Mouse (Mus musculus) ES-Bruce4 (cell line): ENCODE data around the gene Krtap5-1. TPM values are rescaled to one million over a fixed set of nuclear protein-coding genes. Genes with fewer than 3 reads are reported as not detected.

Experiments
- H3K27ac ChIP-seq: 2 replicates; pipeline ENCODE4 v1.5.1; 2012; ENCODE audit warnings: low read length, inconsistent platforms; ENCODE audit not compliant: insufficient read depth
- H3K27me3 ChIP-seq: 2 replicates; pipeline ENCODE4 v1.6.1; 2012; ENCODE audit warnings: mild to moderate bottlenecking, low read length, inconsistent platforms; ENCODE audit not compliant: control insufficient read depth, poor library complexity, insufficient read depth, severe bottlenecking
- H3K36me3 ChIP-seq: 2 replicates; pipeline ENCODE4 v1.6.1; 2012; ENCODE audit warnings: inconsistent platforms, mild to moderate bottlenecking, low read length, moderate library complexity; ENCODE audit not compliant: control insufficient read depth, poor library complexity, insufficient read depth, severe bottlenecking
- H3K4me1 ChIP-seq: one replicate; pipeline ENCODE4 v1.8.1; 2011; ENCODE audit warnings: low read length; ENCODE audit not compliant: control insufficient read depth, insufficient read depth
- H3K4me3 ChIP-seq: 2 replicates; pipeline ENCODE4 v1.5.1; 2011; ENCODE audit warnings: low read depth, mild to moderate bottlenecking, low read length
- H3K9ac ChIP-seq: 2 replicates; pipeline ENCODE4 v1.6.1; 2012; ENCODE audit warnings: low read depth, mild to moderate bottlenecking, inconsistent platforms; ENCODE audit not compliant: poor library complexity, severe bottlenecking
- H3K9me3 ChIP-seq: replicated peaks from 2 replicates; pipeline ENCODE4 v1.6.1; 2012; ENCODE audit warnings: mild to moderate bottlenecking, low read length, inconsistent platforms; ENCODE audit not compliant: control insufficient read depth, poor library complexity, insufficient read depth, severe bottlenecking
- CTCF ChIP-seq: IDR thresholded peaks from one replicate; pipeline ENCODE4 v1.8.1; 2011; ENCODE audit warnings: low read depth, low read length
- EP300 ChIP-seq: IDR thresholded peaks from 2 replicates; pipeline ENCODE4 v1.6.1; 2011; ENCODE audit warnings: low read depth, low read length; ENCODE audit not compliant: insufficient read depth
- POLR2A ChIP-seq: IDR thresholded peaks from one replicate; pipeline ENCODE4 v1.8.1; 2011; ENCODE audit warnings: low read length; ENCODE audit not compliant: insufficient read depth
- polyA plus RNA-seq: library from polyadenylated mRNA; stranded (reverse); fragments of >200 nt; gene quantifications from 2 replicates; pipeline ENCODE4 v1.2.4, GENCODE M21; 2011; ENCODE audit warnings: low read depth; ENCODE audit not compliant: missing spikeins, insufficient read depth, insufficient read length

The Krtap5-1 gene
- polyA plus RNA-seq, 1 experiment, result not detected

DNA sequence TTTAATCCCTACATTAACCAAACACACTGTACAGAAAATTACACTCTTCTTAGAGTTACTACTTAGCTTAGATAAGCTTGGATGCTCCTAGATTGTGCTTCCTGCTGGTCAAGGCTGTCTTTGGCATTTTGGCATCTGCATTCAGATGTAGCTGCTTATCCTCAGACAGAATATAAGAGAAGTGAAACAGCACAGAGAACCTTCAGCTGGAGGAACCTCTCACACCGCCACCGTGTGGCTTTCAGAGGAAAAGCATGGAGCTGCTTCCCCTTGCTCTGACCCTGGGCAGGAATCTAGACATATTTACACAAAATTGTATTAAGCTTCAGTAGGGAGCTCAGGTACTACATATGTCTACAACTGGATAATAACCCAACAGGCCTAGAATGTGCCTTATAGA lies 41.4 kb downstream of the Krtap5-1 start:
- no peak overlapping the region for H3K4me3 ChIP-seq
- no peaks in the 10 kb centered on the region for H3K9me3 ChIP-seq
- H3K9ac ChIP-seq, result no peak overlapping the region
- H3K36me3 ChIP-seq, result no peaks in the 10 kb centered on the region
- H3K4me1 ChIP-seq, result no peaks in the 10 kb centered on the region
- no peaks in the 10 kb centered on the region for H3K27me3 ChIP-seq
- no peak overlapping the region for H3K27ac ChIP-seq
- no peak for TF ChIP-seq POLR2A
- TF ChIP-seq CTCF, result peak; percentile 76

DNA sequence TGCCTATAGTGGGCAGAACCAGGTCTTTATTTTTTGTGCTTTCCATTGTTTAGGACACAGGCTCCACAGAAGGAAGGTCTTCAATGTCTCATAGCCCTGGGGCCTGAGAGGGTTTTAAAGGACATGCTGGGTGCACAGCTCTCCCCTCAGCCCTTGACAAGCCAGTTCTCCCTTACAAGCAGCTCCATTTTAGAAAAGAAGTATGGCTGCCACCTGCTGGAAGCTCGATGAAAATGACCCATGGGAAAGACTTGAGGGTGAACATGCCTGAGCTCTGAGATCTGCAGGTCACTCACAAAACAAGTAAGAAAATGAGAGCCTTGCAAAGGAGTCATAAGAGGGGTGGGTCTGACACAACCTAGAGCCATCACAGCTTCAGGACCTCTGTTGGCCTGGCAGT lies 47.1 kb downstream of the Krtap5-1 start:
- TF ChIP-seq CTCF (peak; percentile 49), EP300 (no peak)
- no peak overlapping the region for H3K9ac ChIP-seq
- no peaks in the 10 kb centered on the region for H3K9me3 ChIP-seq
- no peaks in the 10 kb centered on the region for H3K4me1 ChIP-seq
- no peak overlapping the region for H3K27ac ChIP-seq
- H3K4me3 ChIP-seq, result no peak overlapping the region
- no peaks in the 10 kb centered on the region for H3K27me3 ChIP-seq
- no peaks in the 10 kb centered on the region for H3K36me3 ChIP-seq

Other genes with a start within 250 kb of the Krtap5-1 start
- gene Mob2, start 236.1 kb downstream of the Krtap5-1 start, polyA plus RNA-seq, result 19.0 and 20.7 TPM in 2 replicates
- 2.0 and 2.3 TPM in 2 replicates for gene Dusp8, start 201.3 kb downstream of the Krtap5-1 start, polyA plus RNA-seq
- gene Gm45618, start 176.4 kb downstream of the Krtap5-1 start, polyA plus RNA-seq, result not detected in 2 replicates
- not detected in 2 replicates for gene Gm39115, start 161.1 kb downstream of the Krtap5-1 start, polyA plus RNA-seq
- gene Gm45337, start 152.5 kb downstream of the Krtap5-1 start, polyA plus RNA-seq, result not detected in 2 replicates
- not detected in 2 replicates for gene Gm29735, start 140.0 kb downstream of the Krtap5-1 start, polyA plus RNA-seq
- gene Gm4553, start 131.4 kb downstream of the Krtap5-1 start, polyA plus RNA-seq, result not detected in 2 replicates
- not detected in 2 replicates for gene Krtap5-2, start 121.1 kb downstream of the Krtap5-1 start, polyA plus RNA-seq
- not detected in 2 replicates for gene Gm10153, start 106.7 kb downstream of the Krtap5-1 start, polyA plus RNA-seq
- gene Krtap5-3, start 95.8 kb downstream of the Krtap5-1 start, polyA plus RNA-seq, result not detected in 2 replicates
- gene Gm7579, start 85.3 kb downstream of the Krtap5-1 start, polyA plus RNA-seq, result not detected in 2 replicates
- gene Krtap5-5, start 67.1 kb downstream of the Krtap5-1 start, polyA plus RNA-seq, result not detected in 2 replicates
- not detected in 2 replicates for gene Gm40460, start 56.0 kb downstream of the Krtap5-1 start, polyA plus RNA-seq
- not detected in 2 replicates for gene Gm2431, start 38.8 kb downstream of the Krtap5-1 start, polyA plus RNA-seq
- not detected in 2 replicates for gene Gm4559, start 22.8 kb downstream of the Krtap5-1 start, polyA plus RNA-seq
- not detected in 2 replicates for gene Krtap5-4, start 6.4 kb upstream of the Krtap5-1 start, polyA plus RNA-seq
- 0.90 TPM in 1 of 2 replicates, not detected in the other for gene Ifitm10, start 76.6 kb upstream of the Krtap5-1 start, polyA plus RNA-seq
- not detected in 2 replicates for gene Gm49369, start 85.5 kb upstream of the Krtap5-1 start, polyA plus RNA-seq
- gene Ctsd, start 90.9 kb upstream of the Krtap5-1 start, polyA plus RNA-seq, result 248 and 256 TPM in 2 replicates
- gene Syt8, start 137.7 kb upstream of the Krtap5-1 start, polyA plus RNA-seq, result 0.82 TPM in 1 of 2 replicates, not detected in the other
- 2.1 and 4.8 TPM in 2 replicates for gene Tnni2, start 144.7 kb upstream of the Krtap5-1 start, polyA plus RNA-seq
- gene Lsp1, start 163.7 kb upstream of the Krtap5-1 start, polyA plus RNA-seq, result 3.7 and 6.0 TPM in 2 replicates
- 2.1 and 2.7 TPM in 2 replicates for gene Tnnt3, start 201.7 kb upstream of the Krtap5-1 start, polyA plus RNA-seq
- gene Mrpl23, start 235.6 kb upstream of the Krtap5-1 start, polyA plus RNA-seq, result 15.1 and 15.2 TPM in 2 replicates